Mouse (Mus musculus) liver (tissue): Measurements from ENCODE around the gene RPS10-NUDT3.

Experiments used
- DNase-seq: peaks from one replicate; pipeline ENCODE4 v3.0.0-alpha.2; 2020; ENCODE audit warnings: mixed read lengths

RPS10-NUDT3 gene

GRCm38 (mm10) chr17:27634871-27635574 is at the start of gene RPS10-NUDT3:
Gene RPS10-NUDT3 (minus strand): TSS chr17:27635222.
- peak; percentile 95 for DNase-seq

DNA sequence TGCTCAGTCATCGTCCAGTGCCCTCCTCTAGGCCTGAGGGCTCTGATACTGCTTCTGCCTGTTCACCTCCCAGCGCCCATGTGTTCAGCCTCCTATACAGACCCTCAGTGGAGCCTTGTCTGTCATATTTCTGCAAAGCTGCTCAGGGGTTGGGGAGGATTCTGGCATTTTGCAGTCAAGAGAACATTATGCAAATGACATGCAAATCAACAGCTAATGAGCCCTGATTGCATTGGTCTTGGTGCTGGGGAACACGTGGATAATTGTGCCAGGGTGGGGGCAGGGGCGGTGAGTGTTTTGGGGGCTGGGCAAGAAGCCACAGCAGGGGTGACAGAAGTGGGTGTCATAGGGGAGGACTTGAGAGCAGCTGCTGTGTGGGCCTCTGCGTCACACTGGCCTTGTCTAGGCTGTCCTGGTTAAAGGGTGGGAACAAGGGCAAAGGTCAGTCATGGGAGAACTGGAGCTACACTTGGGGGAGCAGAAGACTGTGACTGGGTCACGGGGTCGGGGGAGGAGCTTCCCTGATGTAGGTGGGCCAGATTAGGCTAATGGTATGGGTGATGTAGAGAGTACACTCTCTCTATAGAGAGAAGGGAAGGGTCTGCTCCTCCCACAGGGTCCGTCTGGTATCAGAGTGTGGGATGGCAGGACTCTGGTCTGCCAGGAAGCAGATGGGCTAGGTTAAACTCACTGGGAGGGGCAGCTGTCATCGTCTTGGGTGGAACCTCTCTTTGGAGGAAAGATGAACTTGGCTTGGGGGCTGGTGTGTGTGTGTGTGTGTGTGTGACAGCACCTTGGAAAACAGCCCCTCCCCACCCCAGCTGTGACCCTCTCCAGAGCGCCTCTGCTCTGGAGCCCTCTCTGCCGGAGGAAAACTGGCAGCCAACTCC is 44.1 kb upstream of the RPS10-NUDT3 start:
- DNase-seq = no peak

DNA sequence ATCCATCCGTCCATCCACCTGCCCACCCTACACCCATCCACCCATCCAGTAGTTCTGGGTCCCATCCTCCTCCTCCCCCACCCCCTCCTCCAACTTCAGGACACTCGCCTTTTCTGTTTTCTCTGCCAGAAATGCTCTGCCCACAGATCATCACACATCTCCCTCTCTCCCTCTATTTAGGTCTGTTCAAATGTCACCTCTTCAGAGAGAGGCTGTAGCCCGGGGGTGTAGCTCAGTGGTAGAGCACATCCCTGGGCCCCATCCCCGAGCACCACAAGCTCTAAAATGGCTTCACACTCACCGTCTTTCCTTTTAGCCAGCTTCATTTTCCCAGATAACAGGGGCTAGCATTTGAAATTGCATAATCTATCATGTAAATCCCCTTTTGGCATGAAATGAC is 42.7 kb upstream of the RPS10-NUDT3 start:
- no peak for DNase-seq

DNA sequence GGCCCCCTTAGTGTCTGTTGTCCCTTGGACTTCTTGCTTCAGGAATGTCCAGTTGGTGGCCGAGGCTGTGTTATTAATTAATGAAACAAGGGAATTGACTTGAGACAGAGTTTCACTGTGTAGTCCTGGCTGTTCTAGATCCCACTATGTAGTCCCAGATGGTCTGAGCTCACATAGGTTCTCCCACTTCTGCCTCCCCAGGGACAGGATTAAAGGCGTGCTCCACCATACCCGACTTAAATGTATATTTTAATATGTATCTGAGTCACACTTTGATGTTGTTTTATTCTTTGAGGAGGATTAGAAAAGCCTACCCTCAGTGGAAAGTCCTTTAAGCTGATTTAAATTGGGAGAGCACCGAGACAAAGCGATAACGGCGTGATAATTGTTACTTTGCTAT is 41.2 kb upstream of the RPS10-NUDT3 start:
- no peak for DNase-seq

GRCm38 (mm10) chr17:27675453-27675852 is 40.4 kb upstream of the RPS10-NUDT3 start:
- DNase-seq = no peak

GRCm38 (mm10) chr17:27673945-27674344 is 38.9 kb upstream of the RPS10-NUDT3 start:
- no peak for DNase-seq

DNA sequence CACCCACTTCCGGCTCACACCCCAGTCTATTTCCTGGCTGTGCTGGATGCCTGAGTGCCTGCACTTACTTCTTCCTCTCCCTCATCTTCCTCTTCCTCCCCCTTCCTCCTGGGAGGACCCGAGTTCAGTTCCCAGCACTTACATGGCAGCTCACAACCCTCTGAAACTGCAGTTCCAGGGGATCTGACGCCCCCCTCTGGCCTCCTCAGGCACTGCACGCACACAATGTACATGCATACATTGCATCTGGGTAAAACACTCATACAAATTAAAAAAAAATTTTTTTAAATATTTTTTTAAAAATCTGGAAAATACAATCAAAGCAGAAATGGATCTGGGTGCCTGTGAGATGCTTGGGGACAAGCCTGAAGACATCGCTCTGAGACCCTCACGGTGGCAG is 36.7 kb upstream of the RPS10-NUDT3 start:
- no peak for DNase-seq

DNA sequence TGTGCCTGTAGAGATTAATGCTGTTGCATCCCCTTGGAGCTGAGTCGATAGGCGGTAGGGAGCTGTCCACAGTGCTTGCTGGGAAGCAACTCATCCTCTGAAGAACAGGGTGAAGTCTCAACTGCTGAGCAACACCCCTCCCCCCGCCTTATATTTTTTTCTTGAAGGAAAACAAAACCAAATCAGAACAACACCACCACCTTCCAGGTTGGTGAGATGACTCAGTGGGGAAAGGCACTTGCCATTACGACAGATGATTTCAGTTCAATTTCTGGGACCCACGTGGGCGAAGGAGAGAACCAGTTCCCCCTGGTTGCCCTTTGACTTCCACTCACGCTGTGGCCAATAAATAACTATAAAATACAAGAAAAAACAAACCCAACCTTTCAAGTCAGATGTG is 23.7 kb upstream of the RPS10-NUDT3 start:
- no peak for DNase-seq

- no peak for DNase-seq
Observed at GRCm38 (mm10) chr17:27657123-27657522, 22.1 kb upstream of the RPS10-NUDT3 start.

- DNase-seq = no peak
Observed at GRCm38 (mm10) chr17:27656414-27656813, 21.4 kb upstream of the RPS10-NUDT3 start.

DNA sequence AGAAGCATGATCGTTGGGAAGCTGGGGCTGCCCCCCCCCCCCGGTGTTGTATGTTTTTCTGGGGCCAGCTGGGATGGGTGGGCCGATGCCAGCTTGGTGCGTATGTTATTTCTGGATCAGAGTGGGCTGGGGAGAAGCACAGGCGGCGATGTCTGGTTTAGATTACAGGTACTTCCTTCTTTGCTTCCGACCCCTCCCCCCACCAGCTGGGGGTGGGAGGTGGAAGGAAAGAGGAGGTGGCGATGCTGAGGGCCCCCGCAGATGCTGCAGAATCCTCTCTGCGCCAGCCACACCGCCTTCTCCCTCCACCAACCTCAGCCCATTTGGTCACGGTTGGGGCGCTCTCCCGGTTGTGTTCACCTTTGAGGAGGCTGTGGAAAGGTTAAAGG is 21.0 kb upstream of the RPS10-NUDT3 start:
- DNase-seq = no peak

DNA sequence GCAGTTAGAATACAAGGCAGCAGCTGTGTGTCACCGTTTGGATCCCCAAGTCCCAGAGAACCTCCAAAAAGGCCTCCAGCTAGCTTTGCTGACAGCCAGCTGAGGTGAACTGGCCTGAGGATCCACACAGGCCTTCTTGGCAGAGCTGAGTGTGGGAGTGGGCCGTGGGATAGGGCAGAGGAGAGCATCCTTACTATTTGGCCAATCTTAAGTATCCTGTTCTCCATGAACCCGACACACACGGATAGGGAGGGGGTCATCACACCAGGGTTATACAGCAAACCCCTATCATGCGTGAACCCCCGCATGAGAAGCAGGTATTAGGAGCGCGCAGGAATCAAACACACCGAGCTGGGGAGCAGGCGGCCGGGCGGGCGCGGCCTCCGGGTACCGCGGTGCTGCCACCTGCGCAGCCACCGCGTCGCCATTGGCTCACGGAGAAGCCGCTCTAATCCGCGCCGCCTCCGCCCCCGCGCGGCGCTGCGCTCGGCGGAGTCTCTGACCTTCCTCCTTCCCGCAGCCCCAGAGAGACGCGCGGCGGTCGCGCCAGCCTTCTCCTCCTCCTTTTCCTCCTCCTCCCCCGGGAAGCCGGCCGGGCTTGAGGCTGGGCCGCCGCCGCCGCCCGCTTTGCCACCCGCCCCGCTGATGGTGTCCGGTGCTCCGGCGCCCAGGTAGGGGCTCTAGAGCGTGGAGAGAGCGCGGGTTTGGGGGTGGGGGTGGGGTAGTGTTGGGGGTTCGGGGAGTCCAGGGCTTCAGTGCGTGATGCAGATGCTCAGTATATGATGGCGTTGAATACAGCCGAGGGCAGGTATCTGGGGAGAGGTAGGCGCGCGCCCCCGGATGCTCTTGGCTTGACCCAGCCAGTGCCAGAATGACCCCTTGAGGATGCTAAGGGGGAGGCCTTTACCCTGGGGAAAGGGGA is 20.3 kb upstream of the RPS10-NUDT3 start, which contains the start of gene Pacsin1:
Gene Pacsin1, plus strand, starts transcription at position 421 of the 922 bp plus-strand sequence.
- no peak for DNase-seq

GRCm38 (mm10) chr17:27653253-27653959 is 18.4 kb upstream of the RPS10-NUDT3 start:
- no peak for DNase-seq

DNA sequence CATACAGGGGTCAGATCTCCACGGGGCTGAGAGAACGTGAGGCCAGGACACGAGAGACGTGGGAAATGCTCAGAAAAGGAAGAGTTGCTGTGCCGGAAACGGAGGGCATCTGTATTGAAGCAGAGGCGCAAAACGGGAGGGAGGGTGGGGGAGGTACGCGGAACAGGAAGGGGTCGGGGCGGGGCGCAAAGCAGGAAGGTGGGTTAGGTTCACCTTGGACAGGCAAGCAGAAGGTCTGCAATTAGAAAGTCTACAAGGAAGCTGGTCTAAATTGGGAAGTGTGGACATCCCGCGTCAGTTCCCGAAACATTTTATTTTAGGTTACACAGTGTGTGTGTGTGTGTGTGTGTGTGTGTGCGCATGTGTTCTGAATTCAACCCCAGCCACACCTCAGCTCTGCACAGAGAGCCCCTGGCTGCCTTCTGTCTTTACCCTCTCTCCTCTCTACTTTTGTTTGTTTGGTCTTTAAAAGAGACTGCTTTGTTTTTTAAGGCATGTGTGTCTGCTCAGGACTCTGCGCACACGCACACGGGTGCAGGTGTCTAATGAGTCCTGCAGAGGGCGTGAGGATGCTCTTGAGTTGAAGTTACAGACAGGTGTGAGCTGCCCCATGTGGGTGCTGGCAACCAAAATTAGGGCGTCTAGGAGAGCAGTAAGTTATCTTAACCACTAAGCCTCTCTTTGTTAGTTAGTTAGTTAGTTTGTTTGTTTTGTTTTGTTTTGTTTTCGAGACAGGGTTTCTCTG is 17.2 kb upstream of the RPS10-NUDT3 start:
- no peak for DNase-seq

DNA sequence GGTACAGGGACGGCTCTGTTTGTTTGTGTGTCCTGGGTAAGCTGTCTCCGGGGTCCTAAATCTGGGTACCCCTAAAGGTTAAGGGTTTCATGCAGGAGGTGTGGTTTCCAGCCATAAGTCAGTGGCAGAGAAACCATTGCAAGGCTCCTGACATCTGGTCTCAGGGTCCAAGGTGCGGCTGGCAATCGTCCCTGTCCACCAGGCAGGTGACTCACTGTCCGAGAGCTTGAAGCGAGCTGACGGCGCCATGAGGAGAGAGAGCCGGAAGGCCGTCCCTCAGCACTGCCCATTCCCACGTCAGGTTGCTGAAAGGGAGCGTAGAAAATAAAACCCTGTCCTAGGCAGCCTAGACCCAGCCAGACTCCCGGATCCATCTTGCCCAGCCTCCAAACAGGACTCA is 15.6 kb upstream of the RPS10-NUDT3 start:
- no peak for DNase-seq

DNA sequence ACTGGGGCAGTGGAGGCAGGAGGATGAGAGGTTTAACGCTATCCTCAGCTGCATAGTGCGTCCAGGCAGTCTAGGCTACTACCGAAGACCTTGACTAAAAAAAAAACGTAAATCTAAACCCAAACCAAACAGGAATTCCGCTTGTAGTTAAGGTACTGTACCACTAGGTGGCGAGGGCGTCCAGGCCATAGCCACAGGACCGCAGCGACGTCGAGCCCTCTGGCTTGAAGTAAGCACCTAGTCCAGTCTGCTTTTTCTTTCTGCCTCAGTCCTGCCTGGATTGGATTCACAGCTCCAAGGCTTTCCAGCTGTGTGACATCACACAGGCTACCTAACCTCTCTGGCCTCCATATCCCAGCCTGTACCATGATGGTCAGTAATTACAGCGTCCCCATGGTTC is 15.1 kb upstream of the RPS10-NUDT3 start:
- peak; percentile 71 for DNase-seq

- DNase-seq = no peak
Observed at GRCm38 (mm10) chr17:27645807-27646206, 10.8 kb upstream of the RPS10-NUDT3 start.

GRCm38 (mm10) chr17:27644572-27644971 is 9.6 kb upstream of the RPS10-NUDT3 start:
- no peak for DNase-seq

- no peak for DNase-seq
Observed at GRCm38 (mm10) chr17:27643756-27644155, 8.7 kb upstream of the RPS10-NUDT3 start.

DNA sequence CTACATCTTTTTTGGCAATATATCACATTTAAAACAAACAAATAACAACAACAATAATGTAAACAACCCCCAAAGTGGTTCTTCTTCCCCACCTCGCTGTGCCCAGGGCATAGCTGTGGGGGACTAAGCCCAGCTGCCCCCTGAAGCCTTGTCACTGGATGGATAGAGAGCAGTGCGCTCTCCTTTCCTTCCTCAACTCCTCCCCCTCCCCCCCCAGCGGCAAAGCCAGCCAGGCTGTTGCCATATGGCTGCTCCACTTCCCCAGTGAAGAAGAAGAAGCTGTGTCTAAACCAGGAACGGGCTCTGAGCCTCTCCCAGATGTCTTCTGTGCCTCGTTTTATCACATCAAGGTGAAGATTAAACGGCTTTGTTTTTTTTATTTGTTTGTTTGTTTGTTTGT is 8.1 kb upstream of the RPS10-NUDT3 start:
- DNase-seq = no peak

GRCm38 (mm10) chr17:27642491-27643062 is 7.6 kb upstream of the RPS10-NUDT3 start:
- DNase-seq = no peak
